Mouse (Mus musculus): ENCODE measurements around the gene Ltbp3.

Ltbp3 gene

GRCm38 (mm10) chr19:5806051-5806808, 65.5 kb downstream of the Ltbp3 start:
- no peak for DNase-seq (ENCODE audit: low spot score)

GRCm38 (mm10) chr19:5806809-5807205, 66.1 kb downstream of the Ltbp3 start:
- peak; percentile 40 for DNase-seq (ENCODE audit: low spot score)

- DNase-seq (ENCODE audit: low spot score), result no peak
Observed at GRCm38 (mm10) chr19:5807740-5808139, 67.0 kb downstream of the Ltbp3 start.

Measured in c-Kit-positive CD71-positive TER-119-positive erythroid progenitor cells, embryonic 14.5 days (primary cell).